Mouse (Mus musculus) limb, embryonic 14.5 days (tissue): ENCODE results near the gene Shisa8. TPM values are rescaled to one million over a fixed set of nuclear protein-coding genes. Genes with fewer than 3 reads are reported as not detected.

Source experiments
- ATAC-seq: fragments of 200-750 bp; cut with Nextera tagmentation; 2 replicates; pipeline ENCODE4 v1.8.0; 2017; ENCODE audit warnings: low read depth, moderate number of reproducible peaks, moderate TSS enrichment; ENCODE audit not compliant: low FRiP score
- DNase-seq: peaks from one replicate; pipeline ENCODE4 v3.0.0-alpha.2; 2015; ENCODE audit warnings: low spot score
- H3K27ac ChIP-seq: fragments of 300-500 bp; sonication (generic); replicated peaks from 2 replicates; pipeline ENCODE4 v1.5.1; 2014; ENCODE audit warnings: low read depth, mild to moderate bottlenecking, low read length, moderate library complexity, mixed read lengths
- H3K27me3 ChIP-seq: fragments of 300-500 bp; sonication (generic); 2 replicates; pipeline ENCODE4 v1.6.1; 2014; ENCODE audit warnings: low read length, mixed read lengths; ENCODE audit not compliant: control insufficient read depth, insufficient read depth
- H3K36me3 ChIP-seq: fragments of 300-500 bp; sonication (generic); 2 replicates; pipeline ENCODE4 v1.6.1; 2014; ENCODE audit warnings: mild to moderate bottlenecking, low read length, moderate library complexity, mixed read lengths; ENCODE audit not compliant: control insufficient read depth, insufficient read depth
- H3K4me1 ChIP-seq: fragments of 300-500 bp; sonication (generic); 2 replicates; pipeline ENCODE4 v1.6.1; 2014; ENCODE audit warnings: antibody characterized with exemption, low read length, mixed read lengths; ENCODE audit not compliant: control insufficient read depth, insufficient read depth
- H3K4me2 ChIP-seq: fragments of 300-500 bp; sonication (generic); replicated peaks from 2 replicates; pipeline ENCODE4 v1.6.1; 2014; ENCODE audit warnings: low read depth, mild to moderate bottlenecking, low read length, moderate library complexity; ENCODE audit not compliant: severe bottlenecking
- H3K4me3 ChIP-seq: fragments of 300-500 bp; sonication (generic); replicated peaks from 2 replicates; pipeline ENCODE4 v1.5.1; 2014; ENCODE audit warnings: low read length
- H3K9ac ChIP-seq: fragments of 300-500 bp; sonication (generic); 2 replicates; pipeline ENCODE4 v1.6.1; 2014; ENCODE audit warnings: mild to moderate bottlenecking, low read depth, low read length, moderate library complexity; ENCODE audit not compliant: severe bottlenecking
- H3K9me3 ChIP-seq: fragments of 300-500 bp; sonication (generic); 2 replicates; pipeline ENCODE4 v1.6.1; 2016; ENCODE audit warnings: low read length; ENCODE audit not compliant: control insufficient read depth
- POLR2A ChIP-seq: fragments of 200-500 bp; IDR thresholded peaks from 2 replicates; pipeline ENCODE4 v1.8.0; 2012; ENCODE audit warnings: inconsistent platforms, mild to moderate bottlenecking, moderate library complexity, borderline replicate concordance; ENCODE audit not compliant: insufficient read depth, insufficient read length; ENCODE audit errors: extremely low read depth
- WGBS: fragments of 180-500 bp; shearing (Covaris S2); extraction: QIAGEN DNeasy Blood & Tissue Kit; methylation state at CpG from one replicate; pipeline ENCODE4 v1.1.7; 2014; 5-methylcytosine and 5-hydroxymethylcytosine counted together
- polyA plus RNA-seq, 2 experiments: library from polyadenylated mRNA; depleted of rRNA in 1 of 2; stranded (reverse) in 1 of 2; unstranded in 1 of 2; fragments of >200 nt; fragmentation: Nextera tagmentation in 1 of 2; extraction: Ambion mirVana in 1 of 2; gene quantifications; 2 replicates each; pipeline versions ENCODE4 v1.2.1 to v1.2.3; 2012 to 2014

The Shisa8 gene
- polyA plus RNA-seq, 2 experiments, result 0.41 to 1.1 TPM

- Histone ChIP-seq H3K4me1 (peaks cover 9% of the 10 kb centered on the region; the same call in 1 of the 2 replicates), H3K9ac (no peak overlapping the region), H3K4me2 (no peak overlapping the region), H3K9me3 (no peaks in the 10 kb centered on the region), H3K27me3 (peaks cover 20% of the 10 kb centered on the region), H3K4me3 (no peak overlapping the region), H3K27ac (no peak overlapping the region), H3K36me3 (peaks cover 91% of the 10 kb centered on the region)
- ATAC-seq (no peak), DNase-seq (no peak)
- 89% methylated on average over 6 of the region's 6 CpGs for WGBS
- TF ChIP-seq POLR2A, result no peak
These were observed 10.5 kb downstream of the Shisa8 start for GRCm38 (mm10) chr15:82202086-82202485.

GRCm38 (mm10) chr15:82199546-82199945 lies 13.1 kb downstream of the Shisa8 start:
- Histone ChIP-seq H3K4me3 (no peak overlapping the region), H3K4me1 (no peaks in the 10 kb centered on the region), H3K9me3 (no peaks in the 10 kb centered on the region), H3K36me3 (peaks cover 98% of the 10 kb centered on the region), H3K27me3 (no peaks in the 10 kb centered on the region), H3K27ac (no peak overlapping the region), H3K9ac (no peak overlapping the region), H3K4me2 (no peak overlapping the region)
- ATAC-seq (peak; percentile 17; the same call in 1 of the 2 replicates), DNase-seq (no peak)
- 89% methylated on average over 12 of the region's 12 CpGs for WGBS
- no peak for TF ChIP-seq POLR2A

GRCm38 (mm10) chr15:82198342-82198741 lies 14.3 kb downstream of the Shisa8 start:
- no peaks in the 10 kb centered on the region for H3K27me3 ChIP-seq
- no peak overlapping the region for H3K9ac ChIP-seq
- H3K9me3 ChIP-seq, result no peaks in the 10 kb centered on the region
- no peak for TF ChIP-seq POLR2A
- DNase-seq (no peak), ATAC-seq (no peak)
- no peaks in the 10 kb centered on the region for H3K4me1 ChIP-seq
- no peak overlapping the region for H3K27ac ChIP-seq
- H3K4me3 ChIP-seq, result no peak overlapping the region
- peaks cover 98% of the 10 kb centered on the region for H3K36me3 ChIP-seq
- 90% methylated on average over 7 of the region's 7 CpGs for WGBS
- H3K4me2 ChIP-seq, result no peak overlapping the region

- Histone ChIP-seq H3K36me3 (peaks cover 98% of the 10 kb centered on the region), H3K27me3 (no peaks in the 10 kb centered on the region), H3K4me2 (no peak overlapping the region), H3K4me3 (no peak overlapping the region), H3K9me3 (no peaks in the 10 kb centered on the region), H3K4me1 (no peaks in the 10 kb centered on the region), H3K9ac (no peak overlapping the region), H3K27ac (no peak overlapping the region)
- ATAC-seq (no peak), DNase-seq (no peak)
- WGBS, result 93% methylated on average over 11 of the region's 11 CpGs
- TF ChIP-seq POLR2A, result no peak
These were observed 14.7 kb downstream of the Shisa8 start for GRCm38 (mm10) chr15:82197937-82198336.

- no peak overlapping the region for H3K4me3 ChIP-seq
- no peak overlapping the region for H3K27ac ChIP-seq
- DNase-seq (no peak), ATAC-seq (no peak)
- peaks cover 98% of the 10 kb centered on the region for H3K36me3 ChIP-seq
- no peak overlapping the region for H3K4me2 ChIP-seq
- H3K4me1 ChIP-seq, result no peaks in the 10 kb centered on the region
- 92% methylated on average over 10 of the region's 10 CpGs for WGBS
- H3K9me3 ChIP-seq, result no peaks in the 10 kb centered on the region
- no peak for TF ChIP-seq POLR2A
- no peaks in the 10 kb centered on the region for H3K27me3 ChIP-seq
- H3K9ac ChIP-seq, result no peak overlapping the region
These were observed 15.3 kb downstream of the Shisa8 start for GRCm38 (mm10) chr15:82197246-82197750.

- no peaks in the 10 kb centered on the region for H3K9me3 ChIP-seq
- no peaks in the 10 kb centered on the region for H3K4me1 ChIP-seq
- no peak overlapping the region for H3K4me3 ChIP-seq
- DNase-seq, result no peak
- H3K27me3 ChIP-seq, result no peaks in the 10 kb centered on the region
- no peak for TF ChIP-seq POLR2A
- H3K36me3 ChIP-seq, result peaks cover 98% of the 10 kb centered on the region
- WGBS, result 93% methylated on average over 12 of the region's 12 CpGs
- H3K27ac ChIP-seq, result no peak overlapping the region
- no peak overlapping the region for H3K9ac ChIP-seq
- ATAC-seq, result no peak
- no peak overlapping the region for H3K4me2 ChIP-seq
These were observed 16.3 kb downstream of the Shisa8 start for GRCm38 (mm10) chr15:82196300-82196699.
